Mouse (Mus musculus) liver, postnatal 0 days (tissue): ENCODE data around the gene Glrx.

ENCODE experiments used
- CTCF ChIP-seq: sonication (generic); IDR thresholded peaks from 2 replicates; pipeline ENCODE4 v1.5.1; 2016; ENCODE audit warnings: antibody characterized with exemption, low read depth
- EP300 ChIP-seq: IDR thresholded peaks from 2 replicates; pipeline ENCODE4 v1.6.1; 2016; ENCODE audit warnings: antibody characterized with exemption, low read depth, mild to moderate bottlenecking

GRCm38 (mm10) chr13:75865486-75866184 is 26.0 kb downstream of the Glrx start:
- no peak for TF ChIP-seq CTCF
- TF ChIP-seq EP300: peak; percentile 78
